ENCODE assay signal across 10 mouse cellular contexts in the genomic region with DNA sequence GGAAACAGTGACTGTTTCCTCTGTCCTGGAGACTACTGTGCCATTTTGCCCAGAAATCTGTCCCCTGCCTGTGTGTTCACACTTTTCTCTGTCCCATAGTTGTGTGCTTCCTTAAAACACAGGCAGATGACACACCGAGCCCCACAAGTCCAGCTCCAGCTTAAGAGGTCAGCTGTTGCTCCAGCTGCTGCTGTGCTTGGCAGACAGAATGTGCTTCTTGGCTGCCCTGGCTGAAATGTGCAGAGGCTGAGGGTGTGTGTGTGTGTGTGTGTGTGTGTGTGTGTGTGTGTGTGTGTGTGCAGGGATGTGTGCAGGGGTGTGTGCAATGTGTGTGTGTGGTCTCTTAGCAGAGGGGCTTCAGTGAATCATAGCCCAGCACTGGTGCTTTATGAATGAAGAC.
A peak's percentile ranks its signal among the peaks of the same experiment; 100 is the strongest.
DNase-seq lines count a peak whose midpoint lies in the region; ATAC-seq and TF ChIP-seq lines count a peak whose summit lies in the region.
"Had no signal": no experiment of that assay in that cellular context is flagged by ENCODE, and none has a peak within 500 bp of the region (broad histone marks: within the 10 kb centered on the region; RNA-seq: fewer than 3 reads in every experiment).

No protein-coding gene starts in this region.

- no peaks in the 10 kb centered on the region for H3K27me3 ChIP-seq in heart, embryonic 11.5 days (ENCODE audit: control insufficient read depth, insufficient read depth, low read length)
- H3K27me3 ChIP-seq in heart, adult 2 months (ENCODE audit: control insufficient read depth, insufficient read depth, low read length), result no peaks in the 10 kb centered on the region
- H3K27me3 ChIP-seq in lung, embryonic 15.5 days, result no peaks in the 10 kb centered on the region

- H3K9ac ChIP-seq in heart, embryonic 11.5 days (ENCODE audit: low read depth, low read length), result no peak overlapping the region
- no peak overlapping the region for H3K9ac ChIP-seq in heart, adult 2 months (ENCODE audit: low read depth, low read length)
- no peak overlapping the region for H3K9ac ChIP-seq in lung, embryonic 15.5 days

- no peak overlapping the region for H3K4me3 ChIP-seq in heart, embryonic 11.5 days (ENCODE audit: low read depth, low read length)
- no peak overlapping the region for H3K4me3 ChIP-seq in heart, adult 2 months
- H3K4me3 ChIP-seq in lung, embryonic 15.5 days, result no peak overlapping the region

- DNase-seq in heart, adult 11 months, result peak; percentile 98
- DNase-seq in NIH3T3 (ENCODE audit: low read depth), result peak; percentile 30
- peak; percentile 68 to 76 for DNase-seq in heart, adult 2 months
- no peak for DNase-seq in layer of hippocampus, adult 18-20 months (ENCODE audit: low spot score in 2 of 2)
- DNase-seq in embryo, embryonic 10.5 days (ENCODE audit: low spot score), result no peak
- no peak for DNase-seq in MN1 (ENCODE audit: low spot score)
- DNase-seq: adrenal gland, adult 8-10 months; cerebellum, adult 9-10 months had no signal

- 71% methylated on average over 1 of the region's 1 CpGs for WGBS in heart, embryonic 11.5 days (ENCODE audit: insufficient replicate concordance)
- WGBS in heart, adult 2 months, result 0% methylated on average over 1 of the region's 1 CpGs
- WGBS in lung, embryonic 15.5 days, result 41% methylated on average over 1 of the region's 1 CpGs

- intact Hi-C loops in heart, adult 2 months (cut with DNase I), result no loop called here

- no peak for TF ChIP-seq CTCF in heart, adult 2 months (IDR thresholded peaks at IDR 0.05)

- no peaks in the 10 kb centered on the region for H3K79me2 ChIP-seq in heart, adult 2 months (replicated peaks; ENCODE audit: control insufficient read depth, insufficient read depth, low read length)

- no peak overlapping the region for H3K4me2 ChIP-seq in heart, embryonic 11.5 days
- H3K4me2 ChIP-seq in lung, embryonic 15.5 days, result no peak overlapping the region

- H3K36me3 ChIP-seq in heart, embryonic 11.5 days (ENCODE audit: control insufficient read depth, insufficient read depth, low read length), result no peaks in the 10 kb centered on the region
- peaks cover 21% of the 10 kb centered on the region for H3K36me3 ChIP-seq in heart, adult 2 months (ENCODE audit: control insufficient read depth, insufficient read depth, low read length)
- no peaks in the 10 kb centered on the region for H3K36me3 ChIP-seq in lung, embryonic 15.5 days

- no peak overlapping the region for H3K27ac ChIP-seq in heart, embryonic 11.5 days (ENCODE audit: low read depth, low read length)
- H3K27ac ChIP-seq in heart, adult 2 months, result peak overlapping the region; percentile 89
- peak overlapping the region; percentile 31 for H3K27ac ChIP-seq in lung, embryonic 15.5 days

- H3K9me3 ChIP-seq in heart, embryonic 11.5 days (replicated peaks; ENCODE audit: control insufficient read depth, low read length), result peaks cover 8% of the 10 kb centered on the region
- peaks cover 3% of the 10 kb centered on the region for H3K9me3 ChIP-seq in lung, embryonic 15.5 days

- ATAC-seq in heart, embryonic 11.5 days (replicated peaks; ENCODE audit: insufficient number of reproducible peaks, low FRiP score, low TSS enrichment), result no peak
- ATAC-seq in lung, embryonic 15.5 days (ENCODE audit: borderline replicate concordance, extremely low read depth, low FRiP score, low TSS enrichment), result peak; percentile 78; the same call in 1 of the 2 replicates

- H3K4me1 ChIP-seq in heart, embryonic 11.5 days (ENCODE audit: control insufficient read depth, insufficient read depth, low read length), result peaks cover 2% of the 10 kb centered on the region; the same call in 1 of the 2 replicates
- peaks cover 34% of the 10 kb centered on the region for H3K4me1 ChIP-seq in heart, adult 2 months (ENCODE audit: control insufficient read depth, insufficient read depth, low read length)
- H3K4me1 ChIP-seq in lung, embryonic 15.5 days, result peaks cover 25% of the 10 kb centered on the region

- TF ChIP-seq EP300 in heart, adult 2 months (IDR thresholded peaks at IDR 0.05; ENCODE audit: insufficient read depth, low read depth, low read length), result peak; percentile 79; the same call in 1 of the 2 replicates

- no peak for TF ChIP-seq POLR2A in heart, adult 2 months (IDR thresholded peaks at IDR 0.05; ENCODE audit: insufficient read depth, low read depth, low read length)

Comparison
In these comparisons a context has a peak if more than half of its experiments do, and no peak if none do; other contexts are left out.
1. DNase-seq: peak in heart, adult 11 months (single experiment), NIH3T3 (single experiment) and heart, adult 2 months (2 of 2); none in layer of hippocampus, adult 18-20 months (0 of 2), embryo, embryonic 10.5 days (single experiment) and MN1 (single experiment).